Mouse (Mus musculus) CH12.LX (cell line): Measurements from ENCODE around the gene Rnf185. TPM values are rescaled to one million over a fixed set of nuclear protein-coding genes. Genes with fewer than 3 reads are reported as not detected.

ENCODE experiments used
- DNase-seq: peaks from one replicate; pipeline ENCODE4 v3.0.0-alpha.2; 2013; ENCODE audit errors: extremely low read depth
- H3K27ac ChIP-seq: 2 replicates; pipeline ENCODE4 v1.5.1; 2012; ENCODE audit warnings: low read depth, mild to moderate bottlenecking, control low read depth, moderate library complexity; ENCODE audit not compliant: insufficient read depth
- H3K27me3 ChIP-seq: replicated peaks from 2 replicates; pipeline ENCODE3; 2012; ENCODE audit warnings: inconsistent platforms
- H3K36me3 ChIP-seq, 2 experiments: replicated peaks in 1 of 2; 2 replicates each; pipeline versions ENCODE3 to v1.6.1; 2012; ENCODE audit warnings: inconsistent platforms in 1 of 2, low read length in 1 of 2, mild to moderate bottlenecking in 1 of 2, mixed read lengths in 1 of 2, moderate library complexity in 1 of 2; ENCODE audit not compliant: control insufficient read depth in 1 of 2, insufficient read depth in 1 of 2
- H3K4me1 ChIP-seq, 2 experiments: 2 replicates each; pipeline ENCODE4 v1.6.1; 2012; ENCODE audit warnings: inconsistent platforms in 1 of 2, moderate library complexity in 1 of 2; ENCODE audit not compliant: insufficient read depth in 2 of 2, control insufficient read depth in 1 of 2
- H3K4me2 ChIP-seq: 2 replicates; pipeline ENCODE4 v1.6.1; 2012; ENCODE audit warnings: low read depth, mild to moderate bottlenecking, control low read depth; ENCODE audit not compliant: poor library complexity, insufficient read depth, severe bottlenecking
- H3K4me3 ChIP-seq, 3 experiments: fragments of 150-350 bp in 1 of 3; sonication (generic) in 1 of 3; replicated peaks in 1 of 3; 2 replicates each; pipeline versions ENCODE3 to v1.5.1; 2011 to 2012; ENCODE audit warnings: low read depth in 2 of 3, low read length in 2 of 3, mild to moderate bottlenecking in 2 of 3, moderate library complexity in 2 of 3, control low read depth in 1 of 3, improper control_type of control experiment in 1 of 3, inconsistent platforms in 1 of 3, mixed read lengths in 1 of 3; ENCODE audit not compliant: poor library complexity in 1 of 3
- H3K79me2 ChIP-seq: replicated peaks from 2 replicates; pipeline ENCODE4 v1.6.1; 2012; ENCODE audit warnings: mild to moderate bottlenecking, moderate library complexity; ENCODE audit not compliant: control insufficient read depth, poor library complexity, insufficient read depth, severe bottlenecking; ENCODE audit errors: extremely low read depth
- H3K9ac ChIP-seq: 2 replicates; pipeline ENCODE4 v1.6.1; 2012; ENCODE audit warnings: low read depth, mild to moderate bottlenecking, control low read depth, moderate library complexity; ENCODE audit not compliant: insufficient read depth
- H3K9me3 ChIP-seq: replicated peaks from 2 replicates; pipeline ENCODE3; 2012; ENCODE audit warnings: low read length, inconsistent platforms, mixed read lengths
- CHD2 ChIP-seq: IDR thresholded peaks from 2 replicates; pipeline ENCODE4 v1.6.1; 2011; ENCODE audit warnings: low read length, improper control_type of control experiment
- E2F4 ChIP-seq: IDR thresholded peaks from 2 replicates; pipeline ENCODE4 v1.6.1; 2011; ENCODE audit warnings: low read depth, low read length, improper control_type of control experiment; ENCODE audit not compliant: insufficient replicate concordance
- EP300 ChIP-seq: IDR thresholded peaks from 2 replicates; pipeline ENCODE4 v1.6.1; 2011; ENCODE audit warnings: low read length, improper control_type of control experiment
- GABPA ChIP-seq: IDR thresholded peaks from 2 replicates; pipeline ENCODE4 v1.6.1; 2012; ENCODE audit warnings: low read depth, low read length, improper control_type of control experiment, inconsistent platforms; ENCODE audit not compliant: insufficient replicate concordance
- HCFC1 ChIP-seq: IDR thresholded peaks from 2 replicates; pipeline ENCODE4 v1.6.1; 2012; ENCODE audit warnings: low read depth, mild to moderate bottlenecking, inconsistent platforms, low read length, improper control_type of control experiment
- IRF4 ChIP-seq: IDR thresholded peaks from 2 replicates; pipeline ENCODE4 v1.6.1; 2014; ENCODE audit warnings: low read depth, mild to moderate bottlenecking, inconsistent platforms, low read length, improper control_type of control experiment
- JUN ChIP-seq: IDR thresholded peaks from 2 replicates; pipeline ENCODE4 v1.6.1; 2011; ENCODE audit warnings: low read depth, mild to moderate bottlenecking, low read length, improper control_type of control experiment, moderate library complexity; ENCODE audit not compliant: insufficient read depth
- JUND ChIP-seq: conservative IDR thresholded peaks from 2 replicates; pipeline ENCODE4 v1.6.1; 2011; ENCODE audit warnings: low read depth, low read length, improper control_type of control experiment
- MAFK ChIP-seq: IDR thresholded peaks from 2 replicates; pipeline ENCODE4 v1.6.1; 2011; ENCODE audit warnings: low read length, improper control_type of control experiment; ENCODE audit not compliant: insufficient replicate concordance
- MAX ChIP-seq: IDR thresholded peaks from 2 replicates; pipeline ENCODE4 v1.6.1; 2011; ENCODE audit warnings: low read length, improper control_type of control experiment
- MAZ ChIP-seq: IDR thresholded peaks from 2 replicates; pipeline ENCODE4 v1.6.1; 2012; ENCODE audit warnings: low read depth, mild to moderate bottlenecking, inconsistent platforms, low read length, improper control_type of control experiment, moderate library complexity
- MYC ChIP-seq: IDR thresholded peaks from 2 replicates; pipeline ENCODE4 v1.6.1; 2011; ENCODE audit warnings: low read depth, mild to moderate bottlenecking, improper control_type of control experiment, low read length
- PAX5 ChIP-seq: IDR thresholded peaks from 2 replicates; pipeline ENCODE4 v1.6.1; 2012; ENCODE audit warnings: low read length, inconsistent platforms, mixed read lengths
- POLR2AphosphoS2 ChIP-seq: IDR thresholded peaks from 2 replicates; pipeline ENCODE4 v1.6.1; 2011; ENCODE audit warnings: low read depth, low read length, improper control_type of control experiment
- RAD21 ChIP-seq: IDR thresholded peaks from 2 replicates; pipeline ENCODE4 v1.6.1; 2011; ENCODE audit warnings: low read depth, mild to moderate bottlenecking, low read length, improper control_type of control experiment, moderate library complexity
- RCOR1 ChIP-seq: conservative IDR thresholded peaks from 2 replicates; pipeline ENCODE4 v1.6.1; 2012; ENCODE audit warnings: low read depth, mild to moderate bottlenecking, inconsistent platforms, low read length, improper control_type of control experiment
- SIN3A ChIP-seq: IDR thresholded peaks from 2 replicates; pipeline ENCODE4 v1.6.1; 2012; ENCODE audit warnings: low read length, improper control_type of control experiment, inconsistent platforms
- TCF12 ChIP-seq: IDR thresholded peaks from 2 replicates; pipeline ENCODE4 v1.6.1; 2014; ENCODE audit warnings: low read depth, mild to moderate bottlenecking, inconsistent platforms, low read length, improper control_type of control experiment
- UBTF ChIP-seq: IDR thresholded peaks from 2 replicates; pipeline ENCODE4 v1.6.1; 2012; ENCODE audit warnings: low read depth, mild to moderate bottlenecking, inconsistent platforms, low read length, improper control_type of control experiment, moderate library complexity
- USF1 ChIP-seq: IDR thresholded peaks from 2 replicates; pipeline ENCODE4 v1.6.1; 2014; ENCODE audit warnings: low read depth, mild to moderate bottlenecking, inconsistent platforms, low read length, improper control_type of control experiment
- ZC3H11A ChIP-seq: IDR thresholded peaks from 2 replicates; pipeline ENCODE4 v1.6.1; 2012; ENCODE audit warnings: low read depth, mild to moderate bottlenecking, inconsistent platforms, low read length, improper control_type of control experiment
- ZKSCAN1 ChIP-seq: IDR thresholded peaks from 2 replicates; pipeline ENCODE4 v1.6.1; 2012; ENCODE audit warnings: low read depth, inconsistent platforms, low read length, improper control_type of control experiment, borderline replicate concordance
- ZMIZ1 ChIP-seq: IDR thresholded peaks from 2 replicates; pipeline ENCODE4 v1.6.1; 2012; ENCODE audit warnings: low read depth, mild to moderate bottlenecking, inconsistent platforms, low read length, improper control_type of control experiment
- ZNF384 ChIP-seq: IDR thresholded peaks from 2 replicates; pipeline ENCODE4 v1.6.1; 2012; ENCODE audit warnings: low read depth, low read length, improper control_type of control experiment, inconsistent platforms
- dilution Hi-C: fragments of 300-500 bp; cut with MboI; formaldehyde crosslinking; loops from 2 replicates; pipeline ENCODE4 v1.14.3; 2020; ENCODE audit warnings: low sequenced_read_pairs; ENCODE audit not compliant: extremely low pct_unique_long_range_greater_than_20kb, extremely low pct_ligation_motif_present
- in situ Hi-C: fragments of 300-500 bp; cut with MboI; formaldehyde crosslinking; loops from 3 replicates; pipeline ENCODE4 v1.14.3; 2019; ENCODE audit warnings: low sequenced_read_pairs, low pct_ligation_motif_present, low pct_unique_long_range_greater_than_20kb, mixed read lengths
- polyA plus RNA-seq: library from polyadenylated mRNA; unstranded; fragments of >175 nt; gene quantifications from 2 replicates; pipeline ENCODE4 v1.2.1, GENCODE M21; 2012; ENCODE audit warnings: low read depth; ENCODE audit not compliant: insufficient read length
- total RNA-seq, 2 experiments: library from RNA; depleted of rRNA; stranded (reverse); fragments of 300-350 nt in 1 of 2; fragments of >200 nt in 1 of 2; gene quantifications; 2 replicates each; pipeline ENCODE4 v1.2.3; 2012 to 2014

Gene Rnf185
- total and polyA plus RNA-seq, 3 experiments, result 15.6 to 26.7 (median 26.4) TPM

DNA sequence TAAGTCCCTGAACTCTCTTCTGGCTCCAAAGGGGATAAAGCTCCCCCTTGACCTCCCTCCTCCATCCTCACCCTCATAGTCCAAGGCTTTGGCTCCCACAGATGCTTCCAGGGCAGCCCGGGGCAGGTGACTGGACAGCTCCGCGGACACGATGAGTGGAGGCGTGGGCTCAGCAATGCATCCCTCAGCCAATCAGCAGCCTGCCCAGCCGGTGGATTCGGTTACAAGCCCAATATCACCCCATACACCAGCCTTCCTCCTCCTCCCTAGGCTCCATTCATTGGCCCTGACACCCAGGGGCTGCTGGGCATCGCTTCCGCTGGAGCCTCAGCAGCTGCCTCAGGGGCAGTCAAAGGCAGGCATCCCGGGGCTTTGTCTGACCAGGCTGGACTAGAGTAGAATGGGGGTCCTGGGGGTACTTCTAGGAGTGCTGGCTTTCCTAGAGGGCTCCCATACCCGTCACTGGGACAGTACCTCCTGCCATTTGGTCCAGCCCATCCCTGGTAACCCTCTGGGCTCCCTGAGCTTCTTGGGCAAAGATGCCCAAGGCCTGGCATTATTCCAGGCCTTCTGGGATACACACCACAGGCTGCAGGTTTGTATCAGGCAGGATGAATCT is 35.9 kb upstream of the Rnf185 start, which contains the start of gene Pla2g3:
TSS of gene Pla2g3 (plus strand) at position 333 of the 619 bp plus-strand sequence.
- Histone ChIP-seq H3K27me3 (peaks cover 65% of the 10 kb centered on the region), H3K79me2 (no peaks in the 10 kb centered on the region), H3K27ac (no peak within 1 kb of the TSS), H3K9me3 (no peaks in the 10 kb centered on the region), H3K4me3 (no peak within 1 kb of the TSS), H3K4me1 (peaks cover 0 to 4% of the 10 kb centered on the region in 2 experiments; a peak in 2 of 4 replicates), H3K9ac (no peak within 1 kb of the TSS), H3K36me3 (no peaks in the 10 kb centered on the region), H3K4me2 (no peak within 1 kb of the TSS)
- in situ Hi-C loops (no loop called here), dilution Hi-C loops (no loop called here)
- no peak for DNase-seq
- TF ChIP-seq MAFK (no peak), ZMIZ1 (no peak), ZKSCAN1 (no peak), USF1 (no peak), HCFC1 (no peak), SIN3A (no peak), MYC (no peak), PAX5 (no peak), IRF4 (no peak), UBTF (no peak), GABPA (no peak), JUND (no peak), JUN (no peak), EP300 (no peak), CHD2 (no peak), RAD21 (no peak), MAX (no peak), RCOR1 (no peak), MAZ (no peak), ZNF384 (no peak)

GRCm38 (mm10) chr11:3486349-3486748 is 34.2 kb upstream of the Rnf185 start:
- Histone ChIP-seq H3K27me3 (peaks cover 62% of the 10 kb centered on the region), H3K36me3 (no peaks in the 10 kb centered on the region), H3K4me1 (peaks cover 0 to 4% of the 10 kb centered on the region in 2 experiments; a peak in 2 of 4 replicates), H3K9me3 (no peaks in the 10 kb centered on the region), H3K27ac (no peak overlapping the region), H3K79me2 (no peaks in the 10 kb centered on the region), H3K4me3 (no peak overlapping the region), H3K9ac (no peak overlapping the region)
- in situ Hi-C loops (no loop called here), dilution Hi-C loops (no loop called here)
- DNase-seq, result no peak
- TF ChIP-seq ZC3H11A (no peak), TCF12 (no peak), EP300 (no peak), POLR2AphosphoS2 (no peak), MYC (no peak), IRF4 (no peak), E2F4 (no peak), ZKSCAN1 (no peak)
- TF ChIP-seq, all 38 proteins: peak for 0
- no peak overlapping the region for H3K4me2 ChIP-seq
